Mouse (Mus musculus) C2C12 (cell line): ENCODE results near the gene Pinlyp. TPM values are rescaled to one million over a fixed set of nuclear protein-coding genes. Genes with fewer than 3 reads are reported as not detected.

ENCODE experiments used
- H3K27me3 ChIP-seq: one replicate; pipeline ENCODE4 v1.6.1; 2011; ENCODE audit not compliant: control insufficient read depth, insufficient read depth, insufficient read length
- H3K36me3 ChIP-seq: one replicate; pipeline ENCODE4 v1.6.1; 2011; ENCODE audit not compliant: control insufficient read depth, insufficient read depth
- H3K4me3 ChIP-seq: one replicate; pipeline ENCODE4 v1.5.1; 2011; ENCODE audit warnings: mild to moderate bottlenecking, control low read depth; ENCODE audit not compliant: poor library complexity, insufficient read depth, severe bottlenecking
- H3K79me2 ChIP-seq: one replicate; pipeline ENCODE4 v1.6.1; 2011; ENCODE audit not compliant: control insufficient read depth, insufficient read depth
- H3K79me3 ChIP-seq: one replicate; pipeline ENCODE4 v1.6.1; 2011; ENCODE audit warnings: low read depth, control low read depth
- H3ac ChIP-seq: one replicate; pipeline ENCODE3; 2011; ENCODE audit warnings: low read depth; ENCODE audit not compliant: control insufficient read depth, insufficient read length
- CEBPB ChIP-seq: IDR thresholded peaks from one replicate; pipeline ENCODE4 v1.6.1; 2011; ENCODE audit warnings: low read depth, mild to moderate bottlenecking, control low read depth, moderate library complexity
- CTCF ChIP-seq: IDR thresholded peaks from one replicate; pipeline ENCODE4 v1.5.1; 2011; ENCODE audit not compliant: control insufficient read depth, insufficient read depth, insufficient read length
- FOSL1 ChIP-seq: IDR thresholded peaks from one replicate; pipeline ENCODE4 v1.8.0; 2011; ENCODE audit warnings: mild to moderate bottlenecking, low read length; ENCODE audit not compliant: poor library complexity, insufficient read depth, severe bottlenecking
- MAX ChIP-seq: IDR thresholded peaks from one replicate; pipeline ENCODE4 v1.6.1; 2011; ENCODE audit warnings: mild to moderate bottlenecking, control low read depth
- MYOD1 ChIP-seq: IDR thresholded peaks from one replicate; pipeline ENCODE4 v1.6.1; 2011; ENCODE audit warnings: low read depth; ENCODE audit not compliant: control insufficient read depth, insufficient read length
- MYOG ChIP-seq: IDR thresholded peaks from one replicate; pipeline ENCODE4 v1.6.1; 2011; ENCODE audit not compliant: control insufficient read depth, insufficient read length; ENCODE audit errors: extremely low read depth
- USF1 ChIP-seq: IDR thresholded peaks from one replicate; pipeline ENCODE4 v1.6.1; 2011; ENCODE audit warnings: low read depth, mild to moderate bottlenecking, control low read depth, moderate library complexity
- polyA plus RNA-seq: library from polyadenylated mRNA; unstranded; fragments of >200 nt; fragmentation: generic; extraction: Trizol; gene quantifications from one replicate; pipeline ENCODE4 v1.2.1, GENCODE M21; 2012; ENCODE audit warnings: missing spikeins

Pinlyp gene
- polyA plus RNA-seq, 1 experiment: 0.23 TPM

- Histone ChIP-seq H3K79me2 (no peaks in the 10 kb centered on the region), H3ac (no peak overlapping the region), H3K4me3 (no peak overlapping the region), H3K27me3 (no peaks in the 10 kb centered on the region), H3K79me3 (no peaks in the 10 kb centered on the region), H3K36me3 (peaks cover 8% of the 10 kb centered on the region)
- TF ChIP-seq CTCF (no peak), FOSL1 (no peak), MYOD1 (no peak), MAX (no peak)
Observed at GRCm38 (mm10) chr7:24565627-24566026, 19.7 kb upstream of the Pinlyp start.

GRCm38 (mm10) chr7:24564607-24565265 is 18.8 kb upstream of the Pinlyp start:
- H3ac ChIP-seq: no peak overlapping the region

GRCm38 (mm10) chr7:24563837-24564206 is 17.9 kb upstream of the Pinlyp start:
- Histone ChIP-seq H3K79me2 (no peaks in the 10 kb centered on the region), H3K79me3 (no peaks in the 10 kb centered on the region), H3K4me3 (no peak overlapping the region), H3ac (no peak overlapping the region), H3K27me3 (no peaks in the 10 kb centered on the region), H3K36me3 (peaks cover 8% of the 10 kb centered on the region)
- TF ChIP-seq CTCF (no peak), USF1 (no peak), FOSL1 (no peak), CEBPB (no peak), MYOD1 (no peak), MYOG (no peak)

More at GRCm38 (mm10) chr7:24564607-24565265, 18.8 kb upstream of the Pinlyp start:
- H3K4me3 ChIP-seq: no peak overlapping the region
- no peak for TF ChIP-seq MYOD1
- no peak for TF ChIP-seq USF1
- TF ChIP-seq CTCF: peak; percentile 73
- TF ChIP-seq FOSL1: no peak
- TF ChIP-seq CEBPB: no peak
- H3K36me3 ChIP-seq: peaks cover 8% of the 10 kb centered on the region
- no peaks in the 10 kb centered on the region for H3K27me3 ChIP-seq
- H3K79me2 ChIP-seq: no peaks in the 10 kb centered on the region
- H3K79me3 ChIP-seq: no peaks in the 10 kb centered on the region

- no peaks in the 10 kb centered on the region for H3K27me3 ChIP-seq
- no peak for TF ChIP-seq MYOG
- no peak for TF ChIP-seq FOSL1
- no peak for TF ChIP-seq MAX
- TF ChIP-seq MYOD1: no peak
- TF ChIP-seq CEBPB: no peak
- TF ChIP-seq CTCF: no peak
- TF ChIP-seq USF1: no peak
- H3ac ChIP-seq: no peak overlapping the region
- H3K79me3 ChIP-seq: no peaks in the 10 kb centered on the region
- H3K79me2 ChIP-seq: no peaks in the 10 kb centered on the region
- H3K4me3 ChIP-seq: no peak overlapping the region
- peaks cover 8% of the 10 kb centered on the region for H3K36me3 ChIP-seq
Observed at GRCm38 (mm10) chr7:24563191-24563836, 17.4 kb upstream of the Pinlyp start.

DNA sequence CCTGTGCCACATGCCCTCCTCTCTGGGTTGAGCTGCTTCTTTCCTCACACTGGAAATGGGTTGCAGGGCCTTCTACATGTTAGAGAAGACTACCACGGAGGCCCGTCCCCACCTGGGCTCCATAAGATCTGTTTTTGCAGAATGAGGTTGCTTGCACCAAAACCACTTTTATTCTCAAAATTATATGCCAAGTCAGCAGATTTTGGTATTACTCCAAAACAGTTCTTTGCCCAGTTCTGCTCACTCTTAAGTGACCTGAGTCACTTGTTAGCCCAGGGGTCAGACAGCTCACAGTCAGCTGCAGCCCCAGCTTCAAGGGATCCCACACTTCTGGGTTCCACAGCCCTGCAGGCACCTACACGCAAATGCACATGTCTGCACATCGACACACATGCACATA is 15.5 kb upstream of the Pinlyp start:
- Histone ChIP-seq H3K4me3 (no peak overlapping the region), H3ac (no peak overlapping the region), H3K36me3 (peaks cover 6% of the 10 kb centered on the region), H3K27me3 (no peaks in the 10 kb centered on the region), H3K79me3 (no peaks in the 10 kb centered on the region), H3K79me2 (no peaks in the 10 kb centered on the region)
- no peak for TF ChIP-seq MYOD1
- TF ChIP-seq MYOG: no peak

- Histone ChIP-seq H3K36me3 (peaks cover 10% of the 10 kb centered on the region), H3ac (no peak overlapping the region), H3K27me3 (no peaks in the 10 kb centered on the region), H3K4me3 (no peak overlapping the region), H3K79me2 (no peaks in the 10 kb centered on the region), H3K79me3 (peaks cover 3% of the 10 kb centered on the region)
- TF ChIP-seq CTCF (no peak), CEBPB (no peak), MAX (no peak), USF1 (no peak), MYOG (no peak), FOSL1 (no peak), MYOD1 (no peak)
Observed at GRCm38 (mm10) chr7:24555786-24556185, 9.9 kb upstream of the Pinlyp start.
